In genomic region chr5:105620505-105621116, GRCm38 (mm10) we compare ENCODE assay signal across 8 mouse cellular contexts.
A peak's percentile ranks its signal among the peaks of the same experiment; 100 is the strongest.
DNase-seq lines count a peak whose midpoint lies in the region; ATAC-seq lines count a peak whose summit lies in the region.

No protein-coding gene starts in this region.

- no peaks in the 10 kb centered on the region for H3K4me1 ChIP-seq in midbrain, embryonic 16.5 days (ENCODE audit: control insufficient read depth, insufficient read depth, low read length)

- no peak overlapping the region for H3K9ac ChIP-seq in midbrain, embryonic 16.5 days (ENCODE audit: low read depth, low read length)

- WGBS in midbrain, embryonic 16.5 days, result 66% methylated on average over 6 of the region's 6 CpGs

- peak; percentile 94 for DNase-seq in 3T3-L1 (ENCODE audit: low read depth, low spot score)
- DNase-seq in NIH3T3 (ENCODE audit: low read depth), result peak; percentile 83
- peak; percentile 81 for DNase-seq in heart, adult 8-10 months (ENCODE audit: low spot score)
- DNase-seq in kidney, postnatal 36 days, result peak; percentile 61 to 76
- DNase-seq in right cerebral cortex, postnatal 14 days, result peak; percentile 37
- DNase-seq in natural killer cell, adult 2 months (ENCODE audit: low spot score in 2 of 2), result no peak
- DNase-seq in retina, postnatal 1 day, result no peak

- H3K4me3 ChIP-seq in midbrain, embryonic 16.5 days (ENCODE audit: low read depth, low read length), result no peak overlapping the region

- H3K27ac ChIP-seq in midbrain, embryonic 16.5 days (ENCODE audit: low read length), result no peak overlapping the region

- no peak for ATAC-seq in midbrain, embryonic 16.5 days

- H3K4me2 ChIP-seq in midbrain, embryonic 16.5 days (ENCODE audit: low read length), result no peak overlapping the region

- no peaks in the 10 kb centered on the region for H3K36me3 ChIP-seq in midbrain, embryonic 16.5 days (ENCODE audit: control insufficient read depth, insufficient read depth, low read length)

- H3K9me3 ChIP-seq in midbrain, embryonic 16.5 days (replicated peaks; ENCODE audit: control insufficient read depth, low read length, poor library complexity, severe bottlenecking), result no peaks in the 10 kb centered on the region

- no peaks in the 10 kb centered on the region for H3K27me3 ChIP-seq in midbrain, embryonic 16.5 days (ENCODE audit: control insufficient read depth, insufficient read depth, low read depth, low read length)

Comparison
In these comparisons a context has a peak if more than half of its experiments do, and no peak if none do; other contexts are left out.
1. DNase-seq: peak in 3T3-L1 (single experiment), NIH3T3 (single experiment), heart, adult 8-10 months (single experiment), kidney, postnatal 36 days (2 of 2) and right cerebral cortex, postnatal 14 days (single experiment); none in natural killer cell, adult 2 months (0 of 2) and retina, postnatal 1 day (single experiment).